Mouse (Mus musculus) forebrain, embryonic 11.5 days (tissue): Measurements from ENCODE around the gene Gm20388. TPM values are rescaled to one million over a fixed set of nuclear protein-coding genes. Genes with fewer than 3 reads are reported as not detected.

ENCODE experiments used
- ATAC-seq: fragments of 200-750 bp; cut with Nextera tagmentation; replicated peaks from 2 replicates; pipeline ENCODE4 v1.8.0; 2017; ENCODE audit warnings: moderate TSS enrichment; ENCODE audit not compliant: low FRiP score
- DNase-seq: peaks from one replicate; pipeline ENCODE4 v3.0.0-alpha.2; 2017; ENCODE audit warnings: low spot score
- H3K27ac ChIP-seq: fragments of 300-500 bp; sonication (generic); 2 replicates; pipeline ENCODE4 v1.5.1; 2014; ENCODE audit warnings: low read depth, low read length
- H3K27me3 ChIP-seq: fragments of 300-500 bp; sonication (generic); 2 replicates; pipeline ENCODE4 v1.6.1; 2014; ENCODE audit warnings: mild to moderate bottlenecking, low read length, mixed read lengths; ENCODE audit not compliant: control insufficient read depth, insufficient read depth
- H3K36me3 ChIP-seq: fragments of 300-500 bp; sonication (generic); 2 replicates; pipeline ENCODE4 v1.6.1; 2014; ENCODE audit warnings: mild to moderate bottlenecking, low read length, moderate library complexity, mixed read lengths; ENCODE audit not compliant: control insufficient read depth, insufficient read depth
- H3K4me1 ChIP-seq: fragments of 300-500 bp; sonication (generic); replicated peaks from 2 replicates; pipeline ENCODE4 v1.6.1; 2014; ENCODE audit warnings: low read length, mixed read lengths; ENCODE audit not compliant: control insufficient read depth, insufficient read depth
- H3K4me2 ChIP-seq: fragments of 300-500 bp; sonication (generic); 2 replicates; pipeline ENCODE4 v1.6.1; 2014; ENCODE audit warnings: low read depth, mild to moderate bottlenecking, low read length, moderate library complexity, mixed read lengths; ENCODE audit not compliant: severe bottlenecking
- H3K4me3 ChIP-seq: fragments of 300-500 bp; sonication (generic); 2 replicates; pipeline ENCODE4 v1.5.1; 2014; ENCODE audit warnings: low read depth, low read length
- H3K9ac ChIP-seq: fragments of 300-500 bp; sonication (generic); 2 replicates; pipeline ENCODE4 v1.6.1; 2014; ENCODE audit warnings: low read length
- H3K9me3 ChIP-seq: fragments of 300-500 bp; sonication (generic); 2 replicates; pipeline ENCODE4 v1.6.1; 2016; ENCODE audit warnings: low read length, mixed read lengths; ENCODE audit not compliant: control insufficient read depth
- WGBS: fragments of 180-500 bp; shearing (Covaris S2); extraction: QIAGEN DNeasy Blood & Tissue Kit; methylation state at CpG from one replicate; pipeline ENCODE4 v1.1.7; 2014; 5-methylcytosine and 5-hydroxymethylcytosine counted together
- polyA plus RNA-seq: library from polyadenylated mRNA; unstranded; fragments of >200 nt; fragmentation: Nextera tagmentation; extraction: Ambion mirVana; gene quantifications from 2 replicates; pipeline ENCODE4 v1.2.1, GENCODE M21; 2014

The Gm20388 gene
- polyA plus RNA-seq, 1 experiment from 2014 or later, result not detected

DNA sequence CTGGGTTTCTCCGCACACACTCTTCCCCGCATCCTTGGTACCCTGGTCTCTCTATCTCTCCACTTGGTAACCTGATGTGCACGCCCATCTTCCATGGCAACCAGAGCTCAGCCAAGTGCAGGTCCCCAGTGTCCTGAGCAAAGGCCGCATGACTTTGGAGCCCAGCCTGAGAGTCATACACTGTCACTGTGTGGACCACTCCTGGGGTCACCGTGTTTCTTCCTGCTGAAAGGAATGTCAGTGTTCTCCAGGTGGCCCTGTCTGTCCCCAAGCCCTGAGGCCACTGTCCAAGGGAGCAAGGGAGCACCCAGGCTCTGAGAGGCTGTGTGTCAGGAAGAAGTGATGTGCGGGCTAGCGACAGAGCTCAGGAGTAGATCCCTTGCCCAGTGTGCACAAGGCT, 27.4 kb upstream of the Gm20388 start:
- Histone ChIP-seq H3K4me1 (0 out of 2 replicates have a peak, but pooled peaks cover 3% of the 10 kb centered on the region), H3K27ac (no peak overlapping the region), H3K27me3 (no peaks in the 10 kb centered on the region), H3K9me3 (no peaks in the 10 kb centered on the region), H3K4me2 (no peak overlapping the region), H3K9ac (no peak overlapping the region), H3K36me3 (no peaks in the 10 kb centered on the region), H3K4me3 (no peak overlapping the region)
- DNase-seq (no peak), ATAC-seq (no peak)
- WGBS, result 90% methylated on average over 7 of the region's 7 CpGs

DNA sequence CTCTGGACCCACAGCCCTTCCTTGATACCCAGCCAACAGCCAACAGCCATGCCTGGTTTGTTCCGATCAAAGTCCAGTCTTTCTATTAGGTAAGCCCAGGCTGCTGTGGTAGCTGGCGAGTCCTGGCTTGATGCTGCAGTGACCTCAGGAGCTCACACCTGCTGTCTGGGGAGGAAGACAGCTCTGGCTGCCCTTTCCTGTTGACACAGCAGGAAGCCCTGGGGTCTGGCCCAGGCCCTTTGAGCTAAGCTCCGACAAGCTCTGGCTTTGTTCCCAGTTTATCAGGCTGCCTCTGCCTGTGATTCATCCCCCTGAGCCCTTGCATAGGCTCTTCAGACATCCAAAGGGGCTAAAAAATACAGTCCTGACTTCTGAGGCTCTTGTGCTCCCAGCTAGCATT, 25.0 kb upstream of the Gm20388 start:
- 30% methylated on average over 3 of the region's 3 CpGs for WGBS
- Histone ChIP-seq H3K27me3 (no peaks in the 10 kb centered on the region), H3K27ac (no peak overlapping the region), H3K36me3 (no peaks in the 10 kb centered on the region), H3K4me1 (0 out of 2 replicates have a peak, but pooled peaks cover 3% of the 10 kb centered on the region), H3K4me3 (no peak overlapping the region), H3K9ac (no peak overlapping the region), H3K4me2 (no peak overlapping the region), H3K9me3 (no peaks in the 10 kb centered on the region)
- ATAC-seq (no peak), DNase-seq (no peak)

DNA sequence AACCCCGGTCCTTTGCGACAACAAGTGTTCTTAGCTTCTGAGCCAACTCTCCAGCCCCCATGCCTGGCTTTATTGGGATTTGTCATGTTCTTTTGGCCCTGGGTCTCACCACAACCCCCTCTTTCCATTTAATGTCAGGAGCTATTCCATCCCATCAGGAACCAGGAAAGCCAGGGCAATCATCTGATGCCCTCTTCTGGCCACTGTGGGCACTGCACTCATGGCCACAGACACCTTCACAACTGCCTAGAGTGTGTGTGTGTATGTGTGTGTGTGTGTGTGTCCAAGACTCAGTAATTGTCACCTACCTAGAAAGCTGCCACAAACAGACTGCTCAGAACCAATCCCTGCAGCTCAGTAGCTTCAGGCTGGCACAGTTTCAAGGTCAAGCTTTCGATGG, 23.5 kb upstream of the Gm20388 start:
- no peaks in the 10 kb centered on the region for H3K9me3 ChIP-seq
- no peak overlapping the region for H3K4me3 ChIP-seq
- 93% methylated on average over 3 of the region's 3 CpGs for WGBS
- no peaks in the 10 kb centered on the region for H3K36me3 ChIP-seq
- no peak overlapping the region for H3K9ac ChIP-seq
- H3K4me2 ChIP-seq, result no peak overlapping the region
- peak; percentile 76 for DNase-seq
- no peak overlapping the region for H3K27ac ChIP-seq
- ATAC-seq, result no peak
- H3K4me1 ChIP-seq, result 0 out of 2 replicates have a peak, but pooled peaks cover 3% of the 10 kb centered on the region
- H3K27me3 ChIP-seq, result no peaks in the 10 kb centered on the region

DNA sequence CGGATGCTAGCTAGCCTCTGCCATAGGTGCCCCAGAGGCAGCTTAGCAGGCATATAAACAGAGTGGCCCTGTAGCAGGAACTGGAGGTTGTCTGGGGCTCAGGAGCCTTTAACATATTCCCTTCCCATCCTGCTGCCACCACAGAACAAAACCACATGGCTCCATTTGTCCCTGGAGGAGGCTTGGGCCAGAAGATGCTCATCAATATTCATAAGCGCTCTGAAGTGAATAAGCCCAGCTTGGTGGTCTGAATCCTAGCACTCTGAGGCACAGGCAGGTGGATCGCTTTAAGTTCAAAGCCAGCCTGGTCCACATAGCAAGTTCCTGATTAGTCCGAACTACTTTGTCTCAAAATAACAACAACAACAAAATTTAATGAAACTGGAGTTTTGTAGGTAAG, 22.6 kb upstream of the Gm20388 start:
- ATAC-seq (no peak), DNase-seq (no peak)
- H3K9me3 ChIP-seq, result no peaks in the 10 kb centered on the region
- no peaks in the 10 kb centered on the region for H3K36me3 ChIP-seq
- no peak overlapping the region for H3K27ac ChIP-seq
- H3K27me3 ChIP-seq, result no peaks in the 10 kb centered on the region
- 67% methylated on average over 4 of the region's 4 CpGs for WGBS
- no peak overlapping the region for H3K9ac ChIP-seq
- no peak overlapping the region for H3K4me2 ChIP-seq
- no peak overlapping the region for H3K4me3 ChIP-seq
- 0 out of 2 replicates have a peak, but pooled peaks cover 3% of the 10 kb centered on the region for H3K4me1 ChIP-seq

DNA sequence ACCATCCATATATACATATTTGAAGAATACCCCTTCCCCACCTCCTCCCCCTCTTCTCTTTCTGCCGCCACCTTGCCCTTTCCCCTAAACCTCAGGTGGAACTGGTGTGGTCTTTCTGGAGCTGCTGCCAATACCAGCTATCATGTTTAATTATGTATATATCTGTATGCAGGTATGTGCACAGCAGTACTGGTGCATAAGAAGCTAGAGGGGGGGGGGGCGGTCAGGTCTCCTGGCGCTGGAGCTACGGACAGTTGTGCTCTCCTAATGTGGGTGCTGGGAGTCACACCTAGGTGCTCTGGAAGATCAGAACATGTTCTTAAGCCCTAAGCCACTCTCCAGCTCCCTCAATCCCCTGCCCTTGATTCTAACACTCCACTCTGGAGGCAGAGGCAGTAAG, 13.6 kb upstream of the Gm20388 start:
- no peak overlapping the region for H3K27ac ChIP-seq
- no peak overlapping the region for H3K4me2 ChIP-seq
- no peaks in the 10 kb centered on the region for H3K4me1 ChIP-seq
- H3K9me3 ChIP-seq, result no peaks in the 10 kb centered on the region
- DNase-seq (no peak), ATAC-seq (no peak)
- H3K27me3 ChIP-seq, result peaks cover 17% of the 10 kb centered on the region
- WGBS, result 82% methylated on average over 4 of the region's 4 CpGs
- no peaks in the 10 kb centered on the region for H3K36me3 ChIP-seq
- no peak overlapping the region for H3K9ac ChIP-seq
- H3K4me3 ChIP-seq, result no peak overlapping the region

DNA sequence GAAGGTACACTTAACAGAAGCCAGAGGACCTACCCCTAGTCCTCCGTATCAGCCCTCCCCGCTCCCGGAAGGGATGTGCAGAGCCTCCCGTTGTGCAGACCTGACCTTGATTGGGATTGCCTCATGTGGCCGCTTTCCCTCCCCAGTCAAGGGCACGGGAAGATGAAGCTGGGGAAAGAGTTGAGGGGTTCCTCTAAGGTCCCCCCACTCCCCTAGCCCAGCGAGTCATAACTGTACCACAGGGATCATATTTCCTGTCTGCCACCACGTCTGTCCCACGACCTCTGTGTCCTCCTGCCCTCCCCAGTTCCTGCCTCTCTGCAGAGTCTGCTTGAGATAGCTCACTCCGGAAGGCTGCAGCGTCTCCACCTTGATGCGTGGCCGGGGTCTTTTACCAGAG, 12.7 kb upstream of the Gm20388 start:
- WGBS, result 28% methylated on average over 13 of the region's 13 CpGs
- H3K4me2 ChIP-seq, result no peak overlapping the region
- H3K27ac ChIP-seq, result no peak overlapping the region
- H3K9ac ChIP-seq, result no peak overlapping the region
- peaks cover 17% of the 10 kb centered on the region for H3K27me3 ChIP-seq
- no peaks in the 10 kb centered on the region for H3K36me3 ChIP-seq
- no peak for DNase-seq
- H3K4me1 ChIP-seq, result no peaks in the 10 kb centered on the region
- H3K4me3 ChIP-seq, result no peak overlapping the region
- H3K9me3 ChIP-seq, result no peaks in the 10 kb centered on the region
- no peak for ATAC-seq

DNA sequence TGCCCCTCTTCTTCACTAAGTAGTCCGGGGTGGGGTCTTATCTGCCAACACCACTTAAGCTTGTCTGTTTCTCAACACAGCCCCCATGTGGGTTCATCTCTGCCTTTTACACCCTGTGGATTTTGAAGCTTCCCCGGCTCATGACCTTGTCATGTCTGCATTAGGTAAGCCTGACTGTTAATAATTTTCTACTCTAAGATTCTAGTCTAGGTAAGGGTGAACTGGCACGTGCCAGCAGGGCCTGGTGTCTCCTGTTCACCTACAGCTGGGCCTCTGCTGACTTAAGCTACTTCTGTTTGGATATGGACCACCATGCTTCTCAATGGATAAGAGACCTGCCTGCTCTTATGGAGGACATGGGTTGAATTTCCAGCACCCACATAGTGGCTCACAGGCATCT, 9.3 kb upstream of the Gm20388 start:
- Histone ChIP-seq H3K9me3 (no peaks in the 10 kb centered on the region), H3K9ac (no peak overlapping the region), H3K4me1 (no peaks in the 10 kb centered on the region), H3K27me3 (peaks cover 17% of the 10 kb centered on the region), H3K4me3 (no peak overlapping the region), H3K4me2 (no peak overlapping the region), H3K27ac (no peak overlapping the region), H3K36me3 (no peaks in the 10 kb centered on the region)
- DNase-seq, result no peak
- ATAC-seq, result no peak
- WGBS, result 90% methylated on average over 3 of the region's 3 CpGs

DNA sequence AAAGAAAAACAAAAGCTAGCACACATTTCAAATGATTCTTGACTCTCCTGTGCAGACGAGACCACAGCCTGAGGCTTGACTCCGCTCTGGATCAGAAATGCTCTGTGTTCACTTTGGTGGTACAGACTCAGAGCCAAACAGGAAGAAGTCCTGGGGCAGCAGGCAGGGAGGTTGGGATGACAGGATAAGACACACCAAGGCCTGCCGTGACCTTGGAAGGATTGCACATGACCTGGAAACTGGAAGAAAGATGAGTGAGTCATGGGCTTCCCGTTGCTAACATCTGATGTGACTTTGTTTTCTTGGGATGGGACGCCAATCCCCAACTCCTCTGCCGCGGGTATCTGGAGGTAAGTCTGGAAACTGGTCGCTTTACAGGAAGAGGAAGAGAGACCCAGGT, 8.7 kb upstream of the Gm20388 start:
- no peaks in the 10 kb centered on the region for H3K4me1 ChIP-seq
- WGBS, result 71% methylated on average over 8 of the region's 8 CpGs
- H3K4me2 ChIP-seq, result no peak overlapping the region
- no peak overlapping the region for H3K27ac ChIP-seq
- no peak overlapping the region for H3K4me3 ChIP-seq
- H3K27me3 ChIP-seq, result peaks cover 15% of the 10 kb centered on the region
- no peak overlapping the region for H3K9ac ChIP-seq
- DNase-seq (no peak), ATAC-seq (no peak)
- no peaks in the 10 kb centered on the region for H3K36me3 ChIP-seq
- H3K9me3 ChIP-seq, result no peaks in the 10 kb centered on the region

DNA sequence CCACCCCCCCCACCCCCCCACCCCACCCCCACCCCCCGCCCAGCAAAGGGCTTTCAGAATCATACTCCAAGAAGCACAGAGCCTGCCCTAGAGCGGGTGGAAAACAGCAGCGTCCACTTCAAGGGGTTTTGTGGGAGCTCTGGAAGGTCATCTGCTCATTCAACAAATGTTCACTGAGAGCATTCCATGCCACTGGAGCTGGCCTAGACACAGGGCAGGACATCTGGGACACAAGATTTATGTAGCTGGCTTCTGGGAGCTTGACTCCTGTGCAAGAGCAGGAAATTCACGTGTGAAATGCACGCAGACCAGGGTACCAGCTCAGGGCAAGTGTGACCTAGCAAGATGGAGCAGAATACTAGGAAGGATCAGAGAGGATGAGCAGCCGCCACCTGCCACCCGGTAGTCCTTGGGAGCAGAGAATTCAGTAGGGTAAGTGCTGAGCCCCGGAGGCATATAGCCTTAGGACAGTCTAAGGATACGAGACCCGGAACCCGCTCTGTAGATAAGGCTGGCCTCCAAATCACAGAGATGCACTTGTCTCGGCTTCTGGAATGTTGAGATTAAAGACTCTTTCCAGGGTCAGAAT, 6.2 kb upstream of the Gm20388 start:
- Histone ChIP-seq H3K27me3 (no peaks in the 10 kb centered on the region), H3K4me3 (no peak overlapping the region), H3K4me1 (no peaks in the 10 kb centered on the region), H3K36me3 (no peaks in the 10 kb centered on the region), H3K27ac (no peak overlapping the region), H3K9ac (no peak overlapping the region), H3K9me3 (no peaks in the 10 kb centered on the region), H3K4me2 (no peak overlapping the region)
- no peak for ATAC-seq
- WGBS, result 54% methylated on average over 12 of the region's 12 CpGs
- no peak for DNase-seq
